22 mouse cellular contexts compared by ENCODE assay signal in genomic region chr11:44873876-44874275, GRCm38 (mm10).
A peak's percentile ranks its signal among the peaks of the same experiment; 100 is the strongest.
DNase-seq lines count a peak whose midpoint lies in the region; ATAC-seq and TF ChIP-seq lines count a peak whose summit lies in the region.
"Had no signal": no experiment of that assay in that cellular context is flagged by ENCODE, and none has a peak within 500 bp of the region (broad histone marks: within the 10 kb centered on the region; RNA-seq: fewer than 3 reads in every experiment).

No protein-coding gene starts in this region.

- TF ChIP-seq RAD21 in MEL (IDR thresholded peaks at IDR 0.05; ENCODE audit: low read depth, low read length), result no peak

- no peak overlapping the region for H3ac ChIP-seq in C2C12 (ENCODE audit: control insufficient read depth, insufficient read length, low read depth)

- H3K79me2 ChIP-seq in C2C12 (ENCODE audit: control insufficient read depth, insufficient read depth) (no peaks in the 10 kb centered on the region), MEL (ENCODE audit: control insufficient read depth, insufficient read depth, low read length, poor library complexity) (no peaks in the 10 kb centered on the region)

- peak; percentile 32 for DNase-seq in heart, postnatal 4 days
- no peak for DNase-seq in heart, postnatal 25 days (ENCODE audit: low spot score)
- DNase-seq in MEL (ENCODE audit: low read depth, low spot score), result peak; percentile 3
- no peak for DNase-seq in retina, postnatal 1 day
- no peak for DNase-seq in liver, postnatal 0 days
- DNase-seq: adrenal gland, postnatal 14 days; B cell, adult 2 months; cerebellum, adult 2 months; cerebellum, postnatal 14 days; embryo, embryonic 11 days; gastrocnemius, adult 2 months; gastrocnemius, postnatal 36 days; heart, postnatal 36 days; kidney, adult 11 months had no signal

- TF ChIP-seq CTCF in C2C12 (IDR thresholded peaks at IDR 0.05; ENCODE audit: control insufficient read depth, insufficient read depth, insufficient read length) (no peak), MEL (IDR thresholded peaks at IDR 0.05 in 2 of 3, conservative IDR thresholded peaks at IDR 0.05 in 1 of 3; ENCODE audit: control insufficient read depth in 1 of 3, insufficient read depth in 1 of 3, low read depth in 2 of 3, low read length in 3 of 3, poor library complexity in 1 of 3, severe bottlenecking in 1 of 3) (no peak)
- TF ChIP-seq CTCF in liver, postnatal 0 days (IDR thresholded peaks at IDR 0.05; ENCODE audit: low read depth), result no peak

- H3K36me3 ChIP-seq in C2C12 (ENCODE audit: control insufficient read depth, insufficient read depth) (peaks cover 11% of the 10 kb centered on the region), MEL (ENCODE audit: control insufficient read depth in 1 of 2, insufficient read depth in 2 of 2, low read length in 2 of 2) (no peaks in the 10 kb centered on the region)
- H3K36me3 ChIP-seq in liver, postnatal 0 days (replicated peaks; ENCODE audit: insufficient read depth, low read length), result no peaks in the 10 kb centered on the region
- H3K36me3 ChIP-seq: embryonic facial prominence, embryonic 15.5 days; forebrain, embryonic 10.5 days; heart, embryonic 12.5 days; hindbrain, embryonic 12.5 days had no signal

- no peaks in the 10 kb centered on the region for H3K4me1 ChIP-seq in MEL (ENCODE audit: control insufficient read depth in 1 of 2, insufficient read depth in 2 of 2, low read length in 2 of 2)
- no peaks in the 10 kb centered on the region for H3K4me1 ChIP-seq in liver, postnatal 0 days (ENCODE audit: insufficient read depth)
- H3K4me1 ChIP-seq: embryonic facial prominence, embryonic 15.5 days; forebrain, embryonic 10.5 days; heart, embryonic 12.5 days had no signal

- intact Hi-C loops in heart, postnatal 25 days (cut with DNase I), result no loop called here

- H3K79me3 ChIP-seq in C2C12 (ENCODE audit: low read depth), result no peaks in the 10 kb centered on the region

- no peak for TF ChIP-seq POLR2A in MEL (IDR thresholded peaks at IDR 0.05; ENCODE audit: control insufficient read depth in 1 of 2, insufficient read depth in 1 of 2, low read depth in 1 of 2, low read length in 2 of 2, poor library complexity in 1 of 2)

- H3K27me3 ChIP-seq in C2C12 (ENCODE audit: control insufficient read depth, insufficient read depth, insufficient read length) (no peaks in the 10 kb centered on the region), MEL (ENCODE audit: control insufficient read depth in 1 of 2, insufficient read depth in 2 of 2, low read length in 2 of 2) (no peaks in the 10 kb centered on the region)
- H3K27me3 ChIP-seq in liver, postnatal 0 days (ENCODE audit: insufficient read depth, low read length), result no peaks in the 10 kb centered on the region
- H3K27me3 ChIP-seq: embryonic facial prominence, embryonic 15.5 days; heart, embryonic 12.5 days; hindbrain, embryonic 12.5 days had no signal

- WGBS in liver, postnatal 0 days (ENCODE audit: insufficient replicate concordance), result 73% methylated on average over 1 of the region's 1 CpGs

- H3K9me3 ChIP-seq in MEL (replicated peaks; ENCODE audit: insufficient read depth, low read length), result no peaks in the 10 kb centered on the region
- no peaks in the 10 kb centered on the region for H3K9me3 ChIP-seq in liver, postnatal 0 days (ENCODE audit: low read length)
- H3K9me3 ChIP-seq: embryonic facial prominence, embryonic 15.5 days; forebrain, embryonic 10.5 days; heart, embryonic 12.5 days; hindbrain, embryonic 12.5 days had no signal

- H3K4me2 ChIP-seq in liver, postnatal 0 days (ENCODE audit: low read depth, low read length), result no peak overlapping the region
- H3K4me2 ChIP-seq: embryonic facial prominence, embryonic 15.5 days; heart, embryonic 12.5 days; hindbrain, embryonic 12.5 days had no signal

- TF ChIP-seq EP300 in MEL (IDR thresholded peaks at IDR 0.05; ENCODE audit: low read depth in 1 of 2, low read length in 2 of 2), result no peak
- TF ChIP-seq EP300 in liver, postnatal 0 days (IDR thresholded peaks at IDR 0.05; ENCODE audit: low read depth), result no peak

- ATAC-seq in liver, postnatal 0 days, result no peak
- ATAC-seq: forebrain, embryonic 14.5 days; hindbrain, postnatal 0 days had no signal

- H3K4me3 ChIP-seq in C2C12 (ENCODE audit: insufficient read depth, poor library complexity, severe bottlenecking) (no peak overlapping the region), MEL (ENCODE audit: control insufficient read depth in 1 of 2, insufficient read depth in 1 of 2, low read depth in 2 of 2, low read length in 2 of 2) (no peak overlapping the region)
- H3K4me3 ChIP-seq in liver, postnatal 0 days (ENCODE audit: low read depth, low read length), result no peak overlapping the region
- H3K4me3 ChIP-seq: embryonic facial prominence, embryonic 15.5 days; erythroblast, embryonic 14.5 days; forebrain, embryonic 10.5 days; gastrocnemius, adult 2 months; heart, embryonic 12.5 days; hindbrain, embryonic 12.5 days had no signal

- H3K27ac ChIP-seq in MEL (ENCODE audit: control insufficient read depth, low read depth, low read length), result no peak overlapping the region
- H3K27ac ChIP-seq in liver, postnatal 0 days (ENCODE audit: low read depth), result no peak overlapping the region
- H3K27ac ChIP-seq: embryonic facial prominence, embryonic 15.5 days; forebrain, embryonic 10.5 days; gastrocnemius, adult 2 months; hindbrain, embryonic 12.5 days; hindbrain, postnatal 0 days had no signal

- H3K9ac ChIP-seq in MEL (ENCODE audit: control insufficient read depth, low read depth, low read length, poor library complexity, severe bottlenecking), result no peak overlapping the region
- H3K9ac ChIP-seq in liver, postnatal 0 days (replicated peaks), result no peak overlapping the region
- H3K9ac ChIP-seq: embryonic facial prominence, embryonic 15.5 days; heart, embryonic 12.5 days; hindbrain, embryonic 12.5 days had no signal

TF ChIP-seq in C2C12, 6 proteins besides CTCF, POLR2A, EP300 and RAD21:
- no peak for TF ChIP-seq MAX (IDR thresholded peaks at IDR 0.05)
- no peak for TF ChIP-seq MYOG (IDR thresholded peaks at IDR 0.05; ENCODE audit: control insufficient read depth, extremely low read depth, insufficient read length)
- peak; percentile 72 for TF ChIP-seq USF1 (IDR thresholded peaks at IDR 0.05; ENCODE audit: low read depth)
- no peak for TF ChIP-seq MYOD1 (IDR thresholded peaks at IDR 0.05; ENCODE audit: control insufficient read depth, insufficient read length, low read depth)
TF ChIP-seq in C2C12: peak in this region for 1.

TF ChIP-seq in MEL, 35 proteins besides CTCF, POLR2A, EP300 and RAD21:
- TF ChIP-seq TCF12 (IDR thresholded peaks at IDR 0.05; ENCODE audit: low read depth, low read length) (no peak), USF1 (IDR thresholded peaks at IDR 0.05; ENCODE audit: low read depth, low read length) (peak; percentile 25; the same call in 1 of the 2 replicates)

Comparison
In these comparisons a context has a peak if more than half of its experiments do, and no peak if none do; other contexts are left out.
1. DNase-seq: peak in heart, postnatal 4 days (single experiment) and MEL (single experiment); none in heart, postnatal 25 days (single experiment), retina, postnatal 1 day (single experiment) and liver, postnatal 0 days (single experiment).